Mouse (Mus musculus) heart, adult 2 months (tissue): ENCODE results near the gene Galnt5.

Source experiments
- CTCF ChIP-seq: fragments of 200-600 bp; IDR thresholded peaks from 2 replicates; pipeline ENCODE4 v1.8.1; 2022; ENCODE audit warnings: antibody characterized with exemption, mild to moderate bottlenecking, moderate library complexity
- EP300 ChIP-seq: fragments of 200-500 bp; IDR thresholded peaks from 2 replicates; pipeline ENCODE4 v1.6.1; 2011; ENCODE audit warnings: low read depth, low read length, control low read depth; ENCODE audit not compliant: insufficient read depth
- POLR2A ChIP-seq: fragments of 200-500 bp; IDR thresholded peaks from 2 replicates; pipeline ENCODE4 v1.6.1; 2011; ENCODE audit warnings: mild to moderate bottlenecking, low read depth, low read length, control low read depth; ENCODE audit not compliant: insufficient read depth

DNA sequence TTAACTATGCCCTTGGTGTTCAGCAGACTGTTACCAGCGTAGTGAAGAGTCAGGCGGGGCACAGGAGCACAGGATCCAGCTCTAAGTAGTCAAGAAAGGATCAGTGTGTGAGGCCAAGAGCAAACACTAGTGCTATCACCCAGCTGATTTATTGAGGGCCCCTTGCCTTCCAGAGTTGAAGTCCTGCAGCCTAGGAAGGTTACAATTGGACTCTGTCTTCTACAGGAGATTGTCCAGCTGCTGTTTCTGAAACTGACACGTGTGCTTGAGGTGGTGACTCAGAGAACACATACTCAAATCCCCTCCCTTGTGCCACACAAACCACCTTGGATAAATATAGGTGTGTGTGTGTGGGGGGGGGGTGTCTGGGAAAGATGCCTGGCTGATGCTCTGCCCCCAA is 3.8 kb downstream of the Galnt5 start:
- TF ChIP-seq POLR2A (no peak), CTCF (no peak), EP300 (no peak)
